Mouse (Mus musculus) myocyte (in vitro differentiated cells): Measurements from ENCODE around the gene Lyrm4.

Source experiments
- E2F4 ChIP-seq: IDR thresholded peaks from one replicate; pipeline ENCODE4 v1.6.1; 2011; ENCODE audit warnings: mild to moderate bottlenecking, control low read depth, moderate library complexity; ENCODE audit not compliant: insufficient read depth
- MAX ChIP-seq: IDR thresholded peaks from one replicate; pipeline ENCODE4 v1.6.1; 2011; ENCODE audit warnings: low read depth, mild to moderate bottlenecking, control low read depth
- MYOG ChIP-seq, 3 experiments: IDR thresholded peaks; one replicate each; pipeline ENCODE4 v1.6.1; 2011; ENCODE audit warnings: control low read depth in 2 of 3, low read depth in 2 of 3, mild to moderate bottlenecking in 2 of 3; ENCODE audit not compliant: insufficient read length in 2 of 3, control insufficient read depth in 1 of 3, insufficient read depth in 1 of 3
- POLR2A ChIP-seq: IDR thresholded peaks from one replicate; pipeline ENCODE4 v1.6.1; 2011; ENCODE audit warnings: low read depth, mild to moderate bottlenecking, control low read depth, moderate library complexity; ENCODE audit not compliant: insufficient read length
- SRF ChIP-seq: IDR thresholded peaks from one replicate; pipeline ENCODE4 v1.6.1; 2011; ENCODE audit warnings: low read depth; ENCODE audit not compliant: control insufficient read depth, insufficient read length
- TCF3 ChIP-seq: IDR thresholded peaks from one replicate; pipeline ENCODE4 v1.6.1; 2011; ENCODE audit warnings: low read depth, control low read depth; ENCODE audit not compliant: insufficient read length

- no peak for TF ChIP-seq SRF
- no peak for TF ChIP-seq POLR2A
- TF ChIP-seq MAX: no peak
- TF ChIP-seq E2F4: no peak
- TF ChIP-seq MYOG (IDR thresholded peaks at IDR 0.05; ENCODE audit: control insufficient read depth in 1 of 3, insufficient read depth in 1 of 3, insufficient read length in 2 of 3, low read depth in 2 of 3): no peak
- TF ChIP-seq TCF3: no peak
Measured at GRCm38 (mm10) chr13:36086608-36087391, 30.5 kb downstream of the Lyrm4 start.
